Mouse (Mus musculus): Measurements from ENCODE around the gene Usp19. TPM values are rescaled to one million over a fixed set of nuclear protein-coding genes. Genes with fewer than 3 reads are reported as not detected.
A peak's percentile ranks its signal among the peaks of the same experiment; 100 is the strongest.

Usp19 gene
- polyA plus RNA-seq, 1 experiment from 2014 or later, result 49.5 TPM

DNA sequence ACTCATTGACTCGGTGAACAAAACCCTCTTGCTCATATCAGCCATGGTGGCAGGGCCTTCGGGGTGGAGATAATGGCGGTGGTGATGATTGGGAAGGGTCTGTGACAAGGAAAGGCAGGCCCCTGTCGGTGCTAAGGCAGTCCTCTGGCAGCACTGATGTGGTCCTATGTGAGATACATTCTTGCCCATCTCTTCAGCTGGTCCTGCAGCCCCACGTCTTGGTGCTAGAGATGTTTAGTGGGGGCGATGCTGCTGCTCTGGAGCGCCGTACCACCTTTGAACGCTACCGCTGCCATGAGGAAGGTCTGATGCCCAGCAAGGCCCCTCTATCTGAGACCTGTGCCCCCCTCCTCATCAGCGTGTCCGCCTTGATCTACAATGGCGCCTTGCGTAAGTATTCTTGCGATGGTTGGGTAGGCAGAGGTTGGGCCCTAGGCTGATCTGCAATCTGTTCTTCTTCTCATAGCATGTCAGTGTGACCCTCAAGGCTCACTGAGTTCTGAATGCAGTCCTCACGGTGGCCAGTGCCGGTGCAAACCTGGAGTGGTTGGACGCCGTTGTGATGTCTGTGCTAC is 5.0 kb upstream of the Usp19 start:
- peaks cover 10% of the 10 kb centered on the region; the same call in 1 of the 2 replicates for H3K4me1 ChIP-seq (ENCODE audit: control insufficient read depth, insufficient read depth, low read length)
- no peak for ATAC-seq (ENCODE audit: insufficient number of reproducible peaks, insufficient read depth, low FRiP score, low read depth)
- no peak overlapping the region for H3K4me2 ChIP-seq (replicated peaks; ENCODE audit: low read depth, low read length)
- no peaks in the 10 kb centered on the region for H3K9me3 ChIP-seq (ENCODE audit: control insufficient read depth, low read depth, low read length)
- H3K27ac ChIP-seq (ENCODE audit: low read length), result no peak overlapping the region
- no peak overlapping the region for H3K4me3 ChIP-seq (ENCODE audit: low read depth, low read length)
- peaks cover 78% of the 10 kb centered on the region for H3K36me3 ChIP-seq (ENCODE audit: control insufficient read depth, insufficient read depth, low read length)
- H3K9ac ChIP-seq (replicated peaks; ENCODE audit: low read depth, low read length), result no peak overlapping the region
- WGBS, result 91% methylated on average over 19 of the region's 19 CpGs
- no peaks in the 10 kb centered on the region for H3K27me3 ChIP-seq (ENCODE audit: control insufficient read depth, insufficient read depth, low read length)

GRCm38 (mm10) chr9:108486973-108487530 is 3.4 kb upstream of the Usp19 start:
- peaks cover 9% of the 10 kb centered on the region; the same call in 1 of the 2 replicates for H3K4me1 ChIP-seq (ENCODE audit: control insufficient read depth, insufficient read depth, low read length)
- no peak for ATAC-seq (ENCODE audit: insufficient number of reproducible peaks, insufficient read depth, low FRiP score, low read depth)

DNA sequence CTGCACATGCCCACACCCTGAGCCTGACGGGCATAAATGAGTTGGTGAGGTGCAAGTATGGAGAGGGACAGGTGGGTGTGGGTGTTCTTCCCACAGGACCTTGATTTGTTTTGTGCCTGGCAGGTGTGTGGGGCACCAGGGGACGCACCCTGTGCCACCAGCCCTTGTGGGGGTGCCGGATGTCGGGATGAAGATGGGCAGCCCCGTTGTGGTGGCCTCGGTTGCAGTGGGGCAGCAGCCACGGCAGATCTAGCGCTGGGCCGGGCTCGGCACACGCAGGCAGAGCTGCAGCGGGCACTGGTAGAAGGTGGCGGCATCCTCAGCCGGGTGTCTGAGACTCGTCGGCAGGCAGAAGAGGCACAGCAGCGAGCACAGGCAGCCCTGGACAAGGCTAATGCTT is 2.0 kb upstream of the Usp19 start:
- no peak overlapping the region for H3K9ac ChIP-seq (replicated peaks; ENCODE audit: low read depth, low read length)
- H3K36me3 ChIP-seq (ENCODE audit: control insufficient read depth, insufficient read depth, low read length), result peaks cover 74% of the 10 kb centered on the region
- H3K4me1 ChIP-seq (ENCODE audit: control insufficient read depth, insufficient read depth, low read length), result peaks cover 13% of the 10 kb centered on the region; the same call in 1 of the 2 replicates
- H3K4me2 ChIP-seq (replicated peaks; ENCODE audit: low read depth, low read length), result no peak overlapping the region
- no peak overlapping the region for H3K4me3 ChIP-seq (ENCODE audit: low read depth, low read length)
- H3K27me3 ChIP-seq (ENCODE audit: control insufficient read depth, insufficient read depth, low read length), result no peaks in the 10 kb centered on the region
- H3K27ac ChIP-seq (ENCODE audit: low read length), result no peak overlapping the region
- no peaks in the 10 kb centered on the region for H3K9me3 ChIP-seq (ENCODE audit: control insufficient read depth, low read depth, low read length)
- no peak for ATAC-seq (ENCODE audit: insufficient number of reproducible peaks, insufficient read depth, low FRiP score, low read depth)
- WGBS, result 93% methylated on average over 17 of the region's 17 CpGs

More at GRCm38 (mm10) chr9:108486973-108487530, 3.4 kb upstream of the Usp19 start:
- no peak overlapping the region for H3K27ac ChIP-seq (ENCODE audit: low read length)
- no peak overlapping the region for H3K9ac ChIP-seq (replicated peaks; ENCODE audit: low read depth, low read length)
- H3K27me3 ChIP-seq (ENCODE audit: control insufficient read depth, insufficient read depth, low read length), result no peaks in the 10 kb centered on the region
- no peaks in the 10 kb centered on the region for H3K9me3 ChIP-seq (ENCODE audit: control insufficient read depth, low read depth, low read length)
- no peak overlapping the region for H3K4me2 ChIP-seq (replicated peaks; ENCODE audit: low read depth, low read length)
- 94% methylated on average over 8 of the region's 8 CpGs for WGBS
- H3K4me3 ChIP-seq (ENCODE audit: low read depth, low read length), result no peak overlapping the region
- peaks cover 76% of the 10 kb centered on the region for H3K36me3 ChIP-seq (ENCODE audit: control insufficient read depth, insufficient read depth, low read length)

DNA sequence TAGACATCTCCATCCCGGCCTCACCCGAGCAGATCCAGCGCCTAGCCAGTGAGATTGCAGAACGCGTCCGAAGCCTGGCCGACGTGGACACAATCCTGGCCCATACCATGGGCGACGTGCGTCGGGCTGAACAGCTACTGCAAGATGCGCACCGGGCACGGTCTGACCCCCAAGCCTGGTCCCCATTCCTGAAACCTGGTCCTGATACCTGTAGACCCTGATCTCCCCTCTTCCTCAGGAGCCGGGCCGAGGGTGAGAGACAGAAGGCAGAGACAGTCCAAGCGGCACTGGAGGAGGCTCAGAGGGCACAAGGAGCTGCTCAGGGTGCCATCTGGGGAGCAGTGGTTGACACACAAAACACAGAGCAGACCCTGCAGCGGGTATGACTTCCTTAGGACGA is 1.2 kb upstream of the Usp19 start:
- Histone ChIP-seq H3K9ac (replicated peaks; ENCODE audit: low read depth, low read length) (no peak overlapping the region), H3K27me3 (ENCODE audit: control insufficient read depth, insufficient read depth, low read length) (no peaks in the 10 kb centered on the region), H3K4me3 (ENCODE audit: low read depth, low read length) (no peak overlapping the region), H3K9me3 (ENCODE audit: control insufficient read depth, low read depth, low read length) (no peaks in the 10 kb centered on the region), H3K36me3 (ENCODE audit: control insufficient read depth, insufficient read depth, low read length) (peaks cover 74% of the 10 kb centered on the region), H3K4me2 (replicated peaks; ENCODE audit: low read depth, low read length) (no peak overlapping the region), H3K4me1 (ENCODE audit: control insufficient read depth, insufficient read depth, low read length) (peaks cover 13% of the 10 kb centered on the region; the same call in 1 of the 2 replicates), H3K27ac (ENCODE audit: low read length) (no peak overlapping the region)
- WGBS, result 96% methylated on average over 20 of the region's 20 CpGs
- no peak for ATAC-seq (ENCODE audit: insufficient number of reproducible peaks, insufficient read depth, low FRiP score, low read depth)

DNA sequence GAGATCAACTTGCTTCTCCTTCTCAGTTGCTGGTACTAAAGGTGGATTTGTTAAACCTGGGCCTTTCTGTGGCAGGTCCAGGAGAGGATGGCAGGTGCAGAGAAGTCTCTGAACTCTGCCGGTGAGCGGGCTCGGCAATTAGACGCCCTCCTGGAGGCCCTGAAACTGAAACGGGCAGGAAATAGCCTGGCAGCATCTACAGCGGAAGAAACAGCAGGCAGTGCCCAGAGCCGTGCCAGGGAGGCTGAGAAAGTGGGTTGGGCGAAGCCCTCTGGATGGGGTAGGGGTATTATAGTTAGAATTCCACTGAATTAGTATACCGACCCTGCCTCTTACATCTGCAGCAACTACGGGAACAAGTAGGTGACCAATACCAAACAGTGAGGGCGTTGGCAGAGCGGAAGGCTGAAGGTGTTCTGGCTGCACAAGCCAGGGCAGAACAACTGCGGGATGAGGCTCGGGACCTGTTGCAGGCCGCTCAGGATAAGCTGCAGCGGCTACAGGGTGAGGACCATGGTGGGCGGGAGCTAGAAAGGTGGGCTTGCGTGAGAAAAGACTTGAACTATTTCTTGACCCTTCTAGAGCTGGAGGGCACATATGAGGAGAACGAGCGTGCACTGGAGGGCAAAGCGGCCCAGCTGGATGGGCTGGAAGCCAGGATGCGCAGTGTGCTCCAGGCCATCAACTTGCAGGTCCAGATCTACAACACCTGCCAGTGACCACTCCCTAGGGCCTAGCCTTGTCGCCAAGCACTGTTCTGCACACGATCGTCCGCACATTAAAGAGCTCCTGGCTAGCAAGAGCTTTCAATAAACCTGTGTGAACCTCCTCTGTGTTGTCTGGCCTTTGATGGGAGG is 472 bp upstream of the Usp19 start:
- ATAC-seq (ENCODE audit: insufficient number of reproducible peaks, insufficient read depth, low FRiP score, low read depth), result peak; percentile 11; the same call in 1 of the 2 replicates
- peaks cover 13% of the 10 kb centered on the region; the same call in 1 of the 2 replicates for H3K4me1 ChIP-seq (ENCODE audit: control insufficient read depth, insufficient read depth, low read length)
- peak overlapping the region; percentile 94; the same call in 1 of the 2 replicates for H3K9ac ChIP-seq (replicated peaks; ENCODE audit: low read depth, low read length)

GRCm38 (mm10) chr9:108491286-108491580 is 831 bp downstream of the Usp19 start:
- ATAC-seq (ENCODE audit: insufficient number of reproducible peaks, insufficient read depth, low FRiP score, low read depth), result no peak
- Histone ChIP-seq H3K36me3 (ENCODE audit: control insufficient read depth, insufficient read depth, low read length) (peaks cover 76% of the 10 kb centered on the region), H3K4me3 (ENCODE audit: low read depth, low read length) (peak overlapping the region; percentile 95), H3K27ac (ENCODE audit: low read length) (peak overlapping the region; percentile 96), H3K9ac (replicated peaks; ENCODE audit: low read depth, low read length) (peak overlapping the region; percentile 94), H3K4me1 (ENCODE audit: control insufficient read depth, insufficient read depth, low read length) (peaks cover 13% of the 10 kb centered on the region; the same call in 1 of the 2 replicates), H3K9me3 (ENCODE audit: control insufficient read depth, low read depth, low read length) (no peaks in the 10 kb centered on the region), H3K27me3 (ENCODE audit: control insufficient read depth, insufficient read depth, low read length) (no peaks in the 10 kb centered on the region), H3K4me2 (replicated peaks; ENCODE audit: low read depth, low read length) (peak overlapping the region; percentile 73)
- WGBS, result 6% methylated on average over 12 of the region's 12 CpGs

More for the DNA sequence above, 472 bp upstream of the Usp19 start:
- H3K4me3 ChIP-seq (ENCODE audit: low read depth, low read length), result peak overlapping the region; percentile 95
- H3K9me3 ChIP-seq (ENCODE audit: control insufficient read depth, low read depth, low read length), result no peaks in the 10 kb centered on the region
- H3K36me3 ChIP-seq (ENCODE audit: control insufficient read depth, insufficient read depth, low read length), result peaks cover 75% of the 10 kb centered on the region
- H3K27me3 ChIP-seq (ENCODE audit: control insufficient read depth, insufficient read depth, low read length), result no peaks in the 10 kb centered on the region
- 61% methylated on average over 26 of the region's 26 CpGs for WGBS
- H3K4me2 ChIP-seq (replicated peaks; ENCODE audit: low read depth, low read length), result peak overlapping the region; percentile 73
- H3K27ac ChIP-seq (ENCODE audit: low read length), result peak overlapping the region; percentile 96

GRCm38 (mm10) chr9:108492043-108492750 is 1.8 kb downstream of the Usp19 start:
- peak overlapping the region; percentile 2; the same call in 1 of the 2 replicates for H3K9ac ChIP-seq (replicated peaks; ENCODE audit: low read depth, low read length)
- peaks cover 13% of the 10 kb centered on the region; the same call in 1 of the 2 replicates for H3K4me1 ChIP-seq (ENCODE audit: control insufficient read depth, insufficient read depth, low read length)
- H3K4me3 ChIP-seq (ENCODE audit: low read depth, low read length), result peak overlapping the region; percentile 95
- H3K9me3 ChIP-seq (ENCODE audit: control insufficient read depth, low read depth, low read length), result no peaks in the 10 kb centered on the region
- no peak overlapping the region for H3K27ac ChIP-seq (ENCODE audit: low read length)
- no peaks in the 10 kb centered on the region for H3K27me3 ChIP-seq (ENCODE audit: control insufficient read depth, insufficient read depth, low read length)
- H3K36me3 ChIP-seq (ENCODE audit: control insufficient read depth, insufficient read depth, low read length), result peaks cover 76% of the 10 kb centered on the region
- H3K4me2 ChIP-seq (replicated peaks; ENCODE audit: low read depth, low read length), result peak overlapping the region; percentile 73
- no peak for ATAC-seq (ENCODE audit: insufficient number of reproducible peaks, insufficient read depth, low FRiP score, low read depth)
- WGBS, result 81% methylated on average over 16 of the region's 16 CpGs

DNA sequence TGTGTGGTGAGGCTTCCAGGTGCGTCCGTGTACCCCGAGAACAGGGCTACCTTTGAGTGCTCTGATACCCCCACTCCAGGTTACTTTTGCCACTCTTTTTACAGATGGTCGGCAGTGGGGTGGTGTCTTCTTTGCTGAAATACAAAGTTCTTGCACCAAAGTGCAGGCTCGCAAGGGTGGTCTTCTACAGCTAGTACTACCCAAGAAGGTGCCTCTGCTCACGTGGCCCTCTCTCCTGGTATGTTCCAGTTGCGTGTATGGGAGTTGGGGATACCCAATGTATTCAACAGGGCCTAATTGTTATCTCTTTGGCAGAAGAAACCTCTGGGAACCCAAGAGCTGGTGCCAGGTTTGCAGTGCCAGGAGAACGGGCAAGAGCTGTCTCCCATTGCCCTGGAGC is 2.8 kb downstream of the Usp19 start:
- no peak for ATAC-seq (ENCODE audit: insufficient number of reproducible peaks, insufficient read depth, low FRiP score, low read depth)
- no peak overlapping the region for H3K4me3 ChIP-seq (ENCODE audit: low read depth, low read length)
- H3K9ac ChIP-seq (replicated peaks; ENCODE audit: low read depth, low read length), result no peak overlapping the region
- H3K27me3 ChIP-seq (ENCODE audit: control insufficient read depth, insufficient read depth, low read length), result no peaks in the 10 kb centered on the region
- 95% methylated on average over 8 of the region's 8 CpGs for WGBS
- H3K9me3 ChIP-seq (ENCODE audit: control insufficient read depth, low read depth, low read length), result no peaks in the 10 kb centered on the region
- peaks cover 76% of the 10 kb centered on the region for H3K36me3 ChIP-seq (ENCODE audit: control insufficient read depth, insufficient read depth, low read length)
- no peak overlapping the region for H3K4me2 ChIP-seq (replicated peaks; ENCODE audit: low read depth, low read length)
- peaks cover 13% of the 10 kb centered on the region; the same call in 1 of the 2 replicates for H3K4me1 ChIP-seq (ENCODE audit: control insufficient read depth, insufficient read depth, low read length)
- no peak overlapping the region for H3K27ac ChIP-seq (ENCODE audit: low read length)

All from stomach, embryonic 14.5 days (tissue).